Mouse (Mus musculus) midbrain, embryonic 11.5 days (tissue): ENCODE results near the gene Prlr. TPM values are rescaled to one million over a fixed set of nuclear protein-coding genes. Genes with fewer than 3 reads are reported as not detected.

Experiments
- ATAC-seq: fragments of 200-750 bp; cut with Nextera tagmentation; 2 replicates; pipeline ENCODE4 v1.8.0; 2017; ENCODE audit warnings: moderate TSS enrichment, moderate library complexity; ENCODE audit not compliant: low FRiP score
- DNase-seq: peaks from one replicate; pipeline ENCODE4 v3.0.0; 2015; ENCODE audit warnings: low spot score; ENCODE audit errors: missing footprints
- H3K27ac ChIP-seq: fragments of 300-500 bp; sonication (generic); 2 replicates; pipeline ENCODE4 v1.5.1; 2014; ENCODE audit warnings: low read depth, low read length
- H3K27me3 ChIP-seq: fragments of 300-500 bp; sonication (generic); 2 replicates; pipeline ENCODE4 v1.6.1; 2014; ENCODE audit warnings: mild to moderate bottlenecking, low read length, moderate library complexity, mixed read lengths; ENCODE audit not compliant: control insufficient read depth, insufficient read depth
- H3K36me3 ChIP-seq: fragments of 300-500 bp; sonication (generic); 2 replicates; pipeline ENCODE4 v1.6.1; 2014; ENCODE audit warnings: mild to moderate bottlenecking, low read length, moderate library complexity, mixed read lengths; ENCODE audit not compliant: control insufficient read depth, insufficient read depth
- H3K4me1 ChIP-seq: fragments of 300-500 bp; sonication (generic); 2 replicates; pipeline ENCODE4 v1.6.1; 2014; ENCODE audit warnings: low read length; ENCODE audit not compliant: control insufficient read depth, insufficient read depth
- H3K4me2 ChIP-seq: fragments of 300-500 bp; sonication (generic); 2 replicates; pipeline ENCODE4 v1.6.1; 2014; ENCODE audit warnings: mild to moderate bottlenecking, moderate library complexity
- H3K4me3 ChIP-seq: fragments of 300-500 bp; sonication (generic); 2 replicates; pipeline ENCODE4 v1.5.1; 2014; ENCODE audit warnings: low read depth, low read length
- H3K9ac ChIP-seq: fragments of 300-500 bp; sonication (generic); 2 replicates; pipeline ENCODE4 v1.6.1; 2014; ENCODE audit warnings: low read length
- H3K9me3 ChIP-seq: fragments of 300-500 bp; sonication (generic); 2 replicates; pipeline ENCODE4 v1.6.1; 2016; ENCODE audit warnings: low read length; ENCODE audit not compliant: control insufficient read depth
- WGBS: fragments of 180-500 bp; shearing (Covaris S2); extraction: QIAGEN DNeasy Blood & Tissue Kit; methylation state at CpG from one replicate; pipeline ENCODE4 v1.1.7; 2014; 5-methylcytosine and 5-hydroxymethylcytosine counted together
- polyA plus RNA-seq: library from polyadenylated mRNA; unstranded; fragments of >200 nt; fragmentation: Nextera tagmentation; extraction: Ambion mirVana; gene quantifications from 2 replicates; pipeline ENCODE4 v1.2.1, GENCODE M21; 2014

Prlr gene
- polyA plus RNA-seq, 1 experiment from 2014 or later = 0.23 TPM

DNA sequence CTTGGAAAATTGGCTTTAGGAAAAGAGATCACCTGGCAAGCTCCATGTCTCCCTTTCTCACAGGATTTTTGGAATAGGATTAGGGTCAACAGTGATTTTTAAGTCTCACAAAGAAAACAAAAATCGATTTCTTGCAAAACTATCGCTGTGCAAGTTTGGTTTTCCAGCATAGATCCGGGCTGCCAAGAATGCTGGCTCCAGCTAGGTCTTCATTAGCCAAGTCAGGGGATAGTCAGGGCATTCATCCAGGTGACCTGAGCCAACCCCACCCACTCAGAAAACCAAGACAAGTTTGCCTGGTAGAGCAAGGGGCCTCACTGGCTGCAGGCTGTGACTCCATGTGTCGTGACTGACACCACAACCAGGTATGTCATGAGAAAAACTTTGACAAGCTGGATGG is 72.2 kb downstream of the Prlr start:
- Histone ChIP-seq H3K4me2 (no peak overlapping the region), H3K9me3 (no peaks in the 10 kb centered on the region), H3K36me3 (no peaks in the 10 kb centered on the region), H3K27ac (no peak overlapping the region), H3K27me3 (no peaks in the 10 kb centered on the region), H3K4me1 (no peaks in the 10 kb centered on the region), H3K4me3 (no peak overlapping the region), H3K9ac (no peak overlapping the region)
- WGBS = 90% methylated on average over 4 of the region's 4 CpGs
- no peak for ATAC-seq
- no peak for DNase-seq

- H3K4me1 ChIP-seq = no peaks in the 10 kb centered on the region
- no peak overlapping the region for H3K9ac ChIP-seq
- WGBS = 85% methylated on average over 6 of the region's 6 CpGs
- no peaks in the 10 kb centered on the region for H3K9me3 ChIP-seq
- no peak overlapping the region for H3K4me3 ChIP-seq
- no peak for DNase-seq
- no peaks in the 10 kb centered on the region for H3K27me3 ChIP-seq
- no peaks in the 10 kb centered on the region for H3K36me3 ChIP-seq
- ATAC-seq = no peak
- no peak overlapping the region for H3K27ac ChIP-seq
- no peak overlapping the region for H3K4me2 ChIP-seq
Observed at GRCm38 (mm10) chr15:10250784-10251183, 73.7 kb downstream of the Prlr start.

DNA sequence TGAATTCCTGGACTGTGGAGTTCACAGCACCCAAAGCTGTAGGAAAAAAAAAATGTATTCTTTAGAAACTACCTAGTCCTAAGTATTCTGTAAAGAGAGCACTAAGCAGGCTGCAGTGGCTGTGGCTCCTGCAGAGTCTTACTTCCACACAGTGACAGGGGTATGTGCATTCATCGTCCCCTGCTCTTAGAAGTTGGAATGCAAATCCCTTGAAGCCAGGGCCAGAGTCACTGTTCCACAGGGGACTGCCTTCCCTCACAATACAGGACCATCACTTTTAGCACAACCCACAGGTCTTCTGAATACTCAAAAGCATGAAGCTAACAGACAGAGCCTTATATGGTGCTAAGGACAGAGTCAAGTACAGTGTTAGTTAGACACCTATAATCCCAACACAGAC is 75.5 kb downstream of the Prlr start:
- Histone ChIP-seq H3K36me3 (no peaks in the 10 kb centered on the region), H3K4me2 (no peak overlapping the region), H3K27me3 (no peaks in the 10 kb centered on the region), H3K4me3 (no peak overlapping the region), H3K9ac (no peak overlapping the region), H3K4me1 (no peaks in the 10 kb centered on the region), H3K9me3 (no peaks in the 10 kb centered on the region), H3K27ac (no peak overlapping the region)
- WGBS = 16% methylated on average over 1 of the region's 1 CpGs
- no peak for DNase-seq
- ATAC-seq = no peak

DNA sequence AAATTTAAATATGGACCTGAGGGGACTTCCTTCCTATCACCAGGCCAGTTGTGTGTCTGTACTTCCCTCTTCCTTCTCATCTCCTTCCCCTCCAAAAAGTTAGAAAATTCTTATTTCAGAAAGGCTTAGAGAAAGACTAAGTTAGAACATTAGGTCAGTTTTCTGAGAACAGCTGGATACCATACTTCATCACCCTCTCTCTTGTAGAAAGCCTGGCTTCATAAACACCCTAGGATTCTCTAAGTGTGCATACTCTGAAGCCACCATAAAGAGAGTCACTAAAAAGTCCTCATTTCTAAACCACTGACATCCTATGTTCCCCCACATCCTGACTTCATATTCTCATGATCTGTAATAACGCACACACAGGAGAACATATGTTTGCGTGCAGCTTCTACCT is 85.2 kb downstream of the Prlr start:
- ATAC-seq = no peak
- Histone ChIP-seq H3K36me3 (no peaks in the 10 kb centered on the region), H3K27ac (no peak overlapping the region), H3K4me2 (no peak overlapping the region), H3K9ac (no peak overlapping the region), H3K4me1 (no peaks in the 10 kb centered on the region), H3K4me3 (no peak overlapping the region), H3K9me3 (no peaks in the 10 kb centered on the region), H3K27me3 (no peaks in the 10 kb centered on the region)
- DNase-seq = no peak
- WGBS = 94% methylated on average over 2 of the region's 2 CpGs

- Histone ChIP-seq H3K4me1 (no peaks in the 10 kb centered on the region), H3K36me3 (no peaks in the 10 kb centered on the region), H3K9ac (no peak overlapping the region), H3K27ac (no peak overlapping the region), H3K9me3 (no peaks in the 10 kb centered on the region), H3K27me3 (no peaks in the 10 kb centered on the region), H3K4me2 (no peak overlapping the region), H3K4me3 (no peak overlapping the region)
- ATAC-seq (no peak), DNase-seq (no peak)
- WGBS = 91% methylated on average over 1 of the region's 1 CpGs
Observed at GRCm38 (mm10) chr15:10262641-10263040, 85.6 kb downstream of the Prlr start.

DNA sequence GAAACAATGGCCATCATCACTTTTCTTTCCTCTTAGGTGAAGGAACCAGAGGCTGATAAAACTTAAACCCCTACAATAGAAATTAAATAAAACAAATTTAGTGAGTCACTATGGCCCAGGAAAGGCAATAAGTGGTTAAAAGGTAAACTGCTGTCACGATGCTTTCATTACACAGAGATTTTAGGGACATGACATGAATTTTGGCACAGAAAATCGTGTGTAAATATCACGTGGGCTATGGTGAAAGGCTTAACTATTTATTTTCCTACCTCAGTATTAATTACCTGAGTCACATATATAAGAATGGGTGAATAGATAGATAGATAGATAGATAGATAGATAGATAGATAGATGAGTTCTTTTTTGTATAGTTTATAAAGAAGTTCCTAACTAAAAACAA is 86.4 kb downstream of the Prlr start:
- no peaks in the 10 kb centered on the region for H3K4me1 ChIP-seq
- no peak overlapping the region for H3K27ac ChIP-seq
- no peak for DNase-seq
- H3K4me2 ChIP-seq = no peak overlapping the region
- ATAC-seq = no peak
- no peaks in the 10 kb centered on the region for H3K27me3 ChIP-seq
- H3K9ac ChIP-seq = no peak overlapping the region
- H3K36me3 ChIP-seq = no peaks in the 10 kb centered on the region
- WGBS = 81% methylated on average over 3 of the region's 3 CpGs
- no peaks in the 10 kb centered on the region for H3K9me3 ChIP-seq
- H3K4me3 ChIP-seq = no peak overlapping the region

DNA sequence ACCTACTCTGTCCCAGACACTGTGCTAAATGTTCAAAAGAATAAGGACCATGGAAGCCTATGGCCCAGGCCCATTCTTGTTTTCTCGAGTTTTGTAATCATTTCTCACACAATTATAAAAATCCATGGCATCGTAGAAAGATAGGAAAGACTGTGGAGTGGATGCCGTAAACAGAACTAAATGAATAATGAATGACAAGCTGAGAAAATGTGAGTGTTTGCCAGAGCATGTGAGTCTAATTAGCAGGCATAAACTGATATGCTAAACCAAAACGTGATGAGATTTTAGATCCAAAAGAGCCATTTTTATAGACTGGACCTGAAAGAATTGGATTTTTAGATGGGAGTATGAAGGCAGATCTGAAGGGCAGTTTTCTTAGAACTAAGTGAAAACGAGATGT is 87.8 kb downstream of the Prlr start:
- no peaks in the 10 kb centered on the region for H3K9me3 ChIP-seq
- no peaks in the 10 kb centered on the region for H3K36me3 ChIP-seq
- no peaks in the 10 kb centered on the region for H3K27me3 ChIP-seq
- WGBS = 91% methylated on average over 5 of the region's 5 CpGs
- no peak overlapping the region for H3K9ac ChIP-seq
- H3K4me1 ChIP-seq = no peaks in the 10 kb centered on the region
- ATAC-seq (no peak), DNase-seq (no peak)
- H3K27ac ChIP-seq = no peak overlapping the region
- H3K4me3 ChIP-seq = no peak overlapping the region
- no peak overlapping the region for H3K4me2 ChIP-seq

DNA sequence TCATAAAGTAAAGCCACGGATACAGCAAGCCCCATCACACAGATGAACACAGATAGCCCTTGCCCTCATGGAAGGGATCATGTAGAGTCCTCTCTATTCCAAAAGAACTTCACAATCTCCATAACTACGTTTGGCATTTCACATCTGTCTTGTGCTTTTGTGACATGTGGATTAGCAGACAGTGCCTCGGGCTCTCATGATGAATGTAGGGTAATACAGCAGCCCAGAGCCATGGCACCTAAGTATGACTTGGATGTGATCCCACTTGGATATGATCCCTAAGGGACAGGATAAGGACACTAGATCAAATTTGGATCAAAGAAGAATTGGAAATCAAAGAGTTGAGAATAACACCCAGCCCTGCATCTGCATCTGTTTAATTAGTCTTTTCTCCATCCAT is 90.2 kb downstream of the Prlr start:
- Histone ChIP-seq H3K27me3 (no peaks in the 10 kb centered on the region), H3K4me1 (no peaks in the 10 kb centered on the region), H3K4me3 (no peak overlapping the region), H3K9me3 (no peaks in the 10 kb centered on the region), H3K9ac (no peak overlapping the region), H3K4me2 (no peak overlapping the region), H3K27ac (no peak overlapping the region), H3K36me3 (no peaks in the 10 kb centered on the region)
- WGBS = 50% methylated on average over 3 of the region's 3 CpGs
- no peak for ATAC-seq
- no peak for DNase-seq

DNA sequence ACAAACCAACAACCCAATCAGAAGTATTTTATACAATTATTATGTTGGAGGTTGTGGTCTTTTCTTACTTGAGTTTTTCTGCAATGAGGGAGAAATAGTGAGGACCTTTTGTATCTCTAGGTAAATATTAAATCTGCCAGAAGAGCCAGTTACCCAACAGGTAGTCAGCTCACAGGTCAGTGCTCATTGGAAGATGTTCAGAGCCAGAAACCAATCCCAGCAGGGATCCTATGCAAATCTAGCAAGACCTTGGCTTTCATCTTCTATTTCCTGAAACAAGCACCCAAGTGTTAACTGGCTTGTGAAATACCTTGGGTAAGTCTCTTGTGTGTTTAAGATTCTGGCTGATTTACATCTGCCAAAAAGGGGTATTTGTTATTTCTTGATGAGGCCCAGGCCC is 99.3 kb downstream of the Prlr start:
- no peaks in the 10 kb centered on the region for H3K36me3 ChIP-seq
- H3K27ac ChIP-seq = no peak overlapping the region
- H3K4me3 ChIP-seq = no peak overlapping the region
- H3K4me2 ChIP-seq = no peak overlapping the region
- no peak for ATAC-seq
- no peaks in the 10 kb centered on the region for H3K27me3 ChIP-seq
- no peaks in the 10 kb centered on the region for H3K9me3 ChIP-seq
- no peaks in the 10 kb centered on the region for H3K4me1 ChIP-seq
- no peak overlapping the region for H3K9ac ChIP-seq
- DNase-seq = no peak

GRCm38 (mm10) chr15:10277461-10277860 is 100.4 kb downstream of the Prlr start:
- WGBS = 83% methylated on average over 4 of the region's 4 CpGs
- ATAC-seq (no peak), DNase-seq (no peak)
- H3K4me1 ChIP-seq = no peaks in the 10 kb centered on the region
- no peaks in the 10 kb centered on the region for H3K27me3 ChIP-seq
- no peak overlapping the region for H3K4me2 ChIP-seq
- H3K36me3 ChIP-seq = no peaks in the 10 kb centered on the region
- no peak overlapping the region for H3K9ac ChIP-seq
- H3K9me3 ChIP-seq = no peaks in the 10 kb centered on the region
- no peak overlapping the region for H3K4me3 ChIP-seq
- H3K27ac ChIP-seq = no peak overlapping the region
